Mouse (Mus musculus) C2C12 (cell line): ENCODE measurements at regions not wholly inside any gene's neighbourhood (a gene's known extent, or its start where the extent isn't known, plus 50 kb on each side); places are given as distances from the start of the nearest gene placed in this dataset.

Source experiments
- H3K27me3 ChIP-seq: one replicate; pipeline ENCODE4 v1.6.1; 2011; ENCODE audit not compliant: control insufficient read depth, insufficient read depth, insufficient read length
- H3K36me3 ChIP-seq: one replicate; pipeline ENCODE4 v1.6.1; 2011; ENCODE audit not compliant: control insufficient read depth, insufficient read depth
- H3K4me3 ChIP-seq: one replicate; pipeline ENCODE4 v1.5.1; 2011; ENCODE audit warnings: mild to moderate bottlenecking, control low read depth; ENCODE audit not compliant: poor library complexity, insufficient read depth, severe bottlenecking
- H3K79me2 ChIP-seq: one replicate; pipeline ENCODE4 v1.6.1; 2011; ENCODE audit not compliant: control insufficient read depth, insufficient read depth
- H3K79me3 ChIP-seq: one replicate; pipeline ENCODE4 v1.6.1; 2011; ENCODE audit warnings: low read depth, control low read depth
- H3ac ChIP-seq: one replicate; pipeline ENCODE3; 2011; ENCODE audit warnings: low read depth; ENCODE audit not compliant: control insufficient read depth, insufficient read length
- CEBPB ChIP-seq: IDR thresholded peaks from one replicate; pipeline ENCODE4 v1.6.1; 2011; ENCODE audit warnings: low read depth, mild to moderate bottlenecking, control low read depth, moderate library complexity
- CTCF ChIP-seq: IDR thresholded peaks from one replicate; pipeline ENCODE4 v1.5.1; 2011; ENCODE audit not compliant: control insufficient read depth, insufficient read depth, insufficient read length
- FOSL1 ChIP-seq: IDR thresholded peaks from one replicate; pipeline ENCODE4 v1.8.0; 2011; ENCODE audit warnings: mild to moderate bottlenecking, low read length; ENCODE audit not compliant: poor library complexity, insufficient read depth, severe bottlenecking
- MAX ChIP-seq: IDR thresholded peaks from one replicate; pipeline ENCODE4 v1.6.1; 2011; ENCODE audit warnings: mild to moderate bottlenecking, control low read depth
- MYOD1 ChIP-seq: IDR thresholded peaks from one replicate; pipeline ENCODE4 v1.6.1; 2011; ENCODE audit warnings: low read depth; ENCODE audit not compliant: control insufficient read depth, insufficient read length
- MYOG ChIP-seq: IDR thresholded peaks from one replicate; pipeline ENCODE4 v1.6.1; 2011; ENCODE audit not compliant: control insufficient read depth, insufficient read length; ENCODE audit errors: extremely low read depth
- USF1 ChIP-seq: IDR thresholded peaks from one replicate; pipeline ENCODE4 v1.6.1; 2011; ENCODE audit warnings: low read depth, mild to moderate bottlenecking, control low read depth, moderate library complexity

DNA sequence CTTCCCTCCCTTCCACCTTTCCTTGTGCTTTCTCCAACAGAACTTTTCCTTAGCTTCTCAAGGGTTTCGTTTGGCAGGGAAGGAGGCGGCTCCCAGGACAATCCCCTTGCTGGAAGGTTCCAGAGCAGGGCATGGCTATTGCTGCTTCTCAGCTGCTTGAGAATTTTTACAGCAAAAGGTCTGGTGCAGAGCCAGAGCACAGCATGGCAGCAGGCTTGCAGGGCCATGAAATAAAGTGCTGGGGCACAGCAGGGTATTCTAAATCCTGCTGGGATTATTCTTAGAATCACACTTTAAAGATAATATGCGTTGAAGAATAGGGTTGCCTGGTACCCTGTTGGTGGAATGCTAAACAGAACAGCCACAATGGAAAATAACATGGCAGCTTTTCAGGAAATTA lies 648.5 kb downstream of the Bcl11a start:
- Histone ChIP-seq H3K79me3 (no peaks in the 10 kb centered on the region), H3K79me2 (no peaks in the 10 kb centered on the region), H3K36me3 (no peaks in the 10 kb centered on the region), H3ac (no peak overlapping the region), H3K4me3 (no peak overlapping the region), H3K27me3 (no peaks in the 10 kb centered on the region)
- TF ChIP-seq MYOG (no peak), MYOD1 (no peak), FOSL1 (no peak), USF1 (no peak), MAX (no peak), CEBPB (no peak), CTCF (no peak)

DNA sequence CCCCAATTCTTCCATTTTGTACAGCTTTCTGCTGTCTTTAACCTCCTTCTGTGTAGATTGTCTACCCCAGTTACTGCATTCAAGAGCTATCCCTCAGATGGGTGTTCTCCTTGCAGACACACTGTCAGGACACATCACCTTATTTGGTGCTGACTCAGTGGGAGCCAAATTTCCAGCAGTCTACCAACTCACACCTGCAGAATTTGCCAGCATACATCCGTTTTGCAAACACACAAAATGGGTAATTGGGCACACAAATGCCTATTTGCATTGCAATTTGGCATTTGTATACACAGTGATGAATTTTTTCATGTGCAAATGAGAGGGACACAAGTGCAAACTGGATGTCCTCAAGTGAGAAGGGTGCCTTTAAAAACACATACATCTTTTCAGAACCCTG lies 649.5 kb downstream of the Bcl11a start:
- Histone ChIP-seq H3K36me3 (no peaks in the 10 kb centered on the region), H3K27me3 (no peaks in the 10 kb centered on the region), H3K79me3 (no peaks in the 10 kb centered on the region), H3ac (no peak overlapping the region), H3K79me2 (no peaks in the 10 kb centered on the region), H3K4me3 (no peak overlapping the region)
- TF ChIP-seq CTCF: no peak
- TF ChIP-seq MYOG: no peak
- no peak for TF ChIP-seq USF1
- no peak for TF ChIP-seq MYOD1
- TF ChIP-seq CEBPB: no peak
- no peak for TF ChIP-seq MAX
- TF ChIP-seq FOSL1: no peak

DNA sequence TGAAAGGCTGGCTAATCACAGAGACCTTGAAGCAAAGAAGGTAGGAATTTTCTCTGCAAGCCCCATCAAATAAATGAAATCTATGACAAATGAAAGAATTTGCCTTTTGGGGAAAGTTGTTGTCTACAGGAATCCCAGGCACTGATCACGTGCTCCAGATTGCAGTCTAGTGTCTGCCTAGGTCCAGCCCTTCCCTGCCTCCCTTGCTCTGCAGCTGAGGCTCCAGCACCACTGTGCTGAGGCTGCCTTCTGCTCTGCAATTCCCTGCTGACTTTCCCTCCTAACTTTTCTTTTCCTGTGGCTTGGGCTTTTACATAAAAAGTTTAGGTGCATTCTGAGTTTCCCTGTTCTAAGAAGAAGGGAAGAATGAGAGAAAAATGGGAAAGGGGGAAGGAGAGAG lies 653.6 kb downstream of the Bcl11a start:
- H3K4me3 ChIP-seq: no peak overlapping the region
- H3K36me3 ChIP-seq: no peaks in the 10 kb centered on the region
- H3K79me3 ChIP-seq: no peaks in the 10 kb centered on the region
- H3K79me2 ChIP-seq: no peaks in the 10 kb centered on the region
- H3ac ChIP-seq: no peak overlapping the region
- no peak for TF ChIP-seq MYOG
- no peak for TF ChIP-seq MAX
- TF ChIP-seq USF1: no peak
- no peak for TF ChIP-seq CTCF
- TF ChIP-seq CEBPB: no peak
- no peak for TF ChIP-seq FOSL1
- no peak for TF ChIP-seq MYOD1
- no peaks in the 10 kb centered on the region for H3K27me3 ChIP-seq

DNA sequence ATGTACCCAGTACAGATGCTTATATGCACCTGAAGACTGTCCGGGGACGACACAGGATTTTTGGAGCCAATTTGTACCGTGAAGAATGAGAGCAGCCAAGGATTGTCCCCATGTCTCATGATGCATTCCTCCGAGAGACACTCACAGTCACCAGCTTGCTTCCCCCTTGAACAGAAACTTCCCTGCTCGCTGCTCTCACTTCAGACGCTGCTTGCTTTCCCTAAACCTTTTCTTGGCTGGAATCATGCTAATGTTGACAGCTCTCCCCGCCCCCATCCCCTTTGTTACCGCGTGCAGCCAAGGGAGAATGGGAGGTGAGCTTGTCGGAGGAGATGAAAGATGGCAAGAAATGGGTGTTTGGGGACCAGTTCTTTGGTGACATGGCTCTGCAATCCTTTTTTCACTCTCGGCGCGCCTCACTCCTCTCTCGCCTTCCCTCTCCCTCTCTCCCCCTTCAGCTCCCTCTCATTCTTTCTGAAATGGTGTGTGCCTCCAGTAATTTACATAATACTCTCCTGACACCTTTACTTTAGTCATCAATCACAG lies 661.9 kb downstream of the Bcl11a start:
- Histone ChIP-seq H3K79me3 (no peaks in the 10 kb centered on the region), H3K36me3 (no peaks in the 10 kb centered on the region), H3K79me2 (no peaks in the 10 kb centered on the region), H3K27me3 (no peaks in the 10 kb centered on the region), H3ac (no peak overlapping the region), H3K4me3 (no peak overlapping the region)
- TF ChIP-seq CTCF (no peak), MAX (no peak), MYOD1 (no peak), CEBPB (no peak)

DNA sequence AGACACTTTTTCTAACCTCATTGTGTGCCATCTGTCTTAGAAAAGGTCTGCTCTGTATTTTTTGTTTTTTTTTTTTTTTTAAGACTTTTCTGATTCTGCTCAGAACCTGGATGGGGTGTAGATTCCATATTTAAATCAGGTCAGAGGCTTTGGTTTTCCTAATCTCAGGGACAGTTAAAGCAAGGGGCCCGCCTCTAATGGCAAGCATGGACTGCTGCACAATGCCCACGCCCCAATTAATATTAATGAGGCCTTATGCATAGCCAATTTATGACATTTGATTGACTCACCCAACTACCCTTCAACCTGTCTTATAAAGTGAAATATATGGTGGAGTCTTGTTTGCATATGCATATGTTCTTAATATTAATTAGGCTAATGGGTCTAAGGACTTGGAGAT lies 662.6 kb downstream of the Bcl11a start:
- Histone ChIP-seq H3ac (no peak overlapping the region), H3K79me2 (no peaks in the 10 kb centered on the region), H3K4me3 (no peak overlapping the region), H3K27me3 (no peaks in the 10 kb centered on the region), H3K36me3 (no peaks in the 10 kb centered on the region), H3K79me3 (no peaks in the 10 kb centered on the region)
- no peak for TF ChIP-seq MYOG
- TF ChIP-seq FOSL1: no peak
- no peak for TF ChIP-seq USF1
- no peak for TF ChIP-seq CTCF
- no peak for TF ChIP-seq MAX

DNA sequence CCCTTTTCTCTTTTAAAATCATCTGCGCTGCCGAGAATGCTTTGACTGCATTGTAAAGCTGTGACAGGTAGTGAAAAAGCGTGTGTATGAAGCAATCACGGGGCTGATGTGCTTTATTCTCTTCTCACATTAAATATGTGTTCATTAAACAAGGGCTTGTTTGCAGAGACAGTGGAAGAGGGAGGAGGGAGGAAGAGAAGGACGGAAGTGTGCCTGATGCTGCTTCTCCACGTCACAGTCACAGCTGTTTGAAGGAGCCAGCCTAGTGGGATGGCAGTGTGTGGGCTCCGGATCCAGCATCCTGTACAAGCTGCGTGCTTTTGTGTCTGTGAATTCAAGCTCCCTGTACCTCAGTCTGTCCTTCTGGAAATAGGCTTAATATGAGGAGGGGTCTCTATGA lies 664.7 kb downstream of the Bcl11a start:
- Histone ChIP-seq H3K4me3 (no peak overlapping the region), H3K79me3 (no peaks in the 10 kb centered on the region), H3K27me3 (no peaks in the 10 kb centered on the region), H3K79me2 (no peaks in the 10 kb centered on the region), H3ac (no peak overlapping the region), H3K36me3 (no peaks in the 10 kb centered on the region)
- TF ChIP-seq CTCF: no peak
- TF ChIP-seq CEBPB: no peak
- no peak for TF ChIP-seq USF1
- no peak for TF ChIP-seq FOSL1
- no peak for TF ChIP-seq MYOG
- no peak for TF ChIP-seq MAX
- TF ChIP-seq MYOD1: no peak
